In genomic region chr4:154864961-154865760, GRCm38 (mm10) we compare ENCODE assay signal across 8 mouse cellular contexts. TPM values are rescaled to one million over a fixed set of nuclear protein-coding genes. Genes with fewer than 3 reads are reported as not detected.
DNase-seq lines count a peak whose midpoint lies in the region; ATAC-seq and TF ChIP-seq lines count a peak whose summit lies in the region.

No protein-coding gene starts in this region.

- peaks cover 2% of the 10 kb centered on the region; the same call in 1 of the 2 replicates for H3K4me1 ChIP-seq in heart, adult 2 months (ENCODE audit: control insufficient read depth, insufficient read depth, low read length)
- H3K4me1 ChIP-seq in MEL (ENCODE audit: control insufficient read depth in 1 of 2, insufficient read depth in 2 of 2, low read length in 2 of 2), result peaks cover 0 to 4% of the 10 kb centered on the region in 2 experiments; a peak in 2 of 4 replicates
- H3K4me1 ChIP-seq in hindbrain, embryonic 12.5 days, result peaks cover 13% of the 10 kb centered on the region
- peaks cover 19% of the 10 kb centered on the region for H3K4me1 ChIP-seq in midbrain, embryonic 13.5 days (replicated peaks)

- WGBS in heart, adult 2 months, result 82% methylated on average over 18 of the region's 18 CpGs
- WGBS in hindbrain, embryonic 12.5 days, result 84% methylated on average over 18 of the region's 18 CpGs
- WGBS in midbrain, embryonic 13.5 days, result 81% methylated on average over 18 of the region's 18 CpGs

- no peak overlapping the region for H3K27ac ChIP-seq in heart, adult 2 months
- H3K27ac ChIP-seq in MEL (ENCODE audit: control insufficient read depth, low read depth, low read length), result no peak overlapping the region
- peak overlapping the region; percentile 79 for H3K27ac ChIP-seq in hindbrain, embryonic 12.5 days
- peak overlapping the region; percentile 79 for H3K27ac ChIP-seq in midbrain, embryonic 13.5 days

- H3K27me3 ChIP-seq in heart, adult 2 months (ENCODE audit: control insufficient read depth, insufficient read depth, low read length), result no peaks in the 10 kb centered on the region
- no peaks in the 10 kb centered on the region; a peak in 1 of 4 replicates for H3K27me3 ChIP-seq in MEL (ENCODE audit: control insufficient read depth in 1 of 2, insufficient read depth in 2 of 2, low read length in 2 of 2)
- peaks cover 14% of the 10 kb centered on the region for H3K27me3 ChIP-seq in hindbrain, embryonic 12.5 days
- H3K27me3 ChIP-seq in midbrain, embryonic 13.5 days, result peaks cover 22% of the 10 kb centered on the region

- peak overlapping the region; percentile 54 for H3K4me2 ChIP-seq in hindbrain, embryonic 12.5 days (replicated peaks)
- peak overlapping the region; percentile 55 for H3K4me2 ChIP-seq in midbrain, embryonic 13.5 days (replicated peaks)

- no peaks in the 10 kb centered on the region for H3K9me3 ChIP-seq in MEL (replicated peaks; ENCODE audit: insufficient read depth, low read length)
- no peaks in the 10 kb centered on the region for H3K9me3 ChIP-seq in hindbrain, embryonic 12.5 days (replicated peaks)
- H3K9me3 ChIP-seq in midbrain, embryonic 13.5 days, result no peaks in the 10 kb centered on the region

- no peaks in the 10 kb centered on the region for H3K79me2 ChIP-seq in heart, adult 2 months (replicated peaks; ENCODE audit: control insufficient read depth, insufficient read depth, low read length)
- no peaks in the 10 kb centered on the region for H3K79me2 ChIP-seq in MEL (ENCODE audit: control insufficient read depth, insufficient read depth, low read length, poor library complexity)

- H3K36me3 ChIP-seq in heart, adult 2 months (ENCODE audit: control insufficient read depth, insufficient read depth, low read length), result no peaks in the 10 kb centered on the region
- no peaks in the 10 kb centered on the region for H3K36me3 ChIP-seq in MEL (ENCODE audit: control insufficient read depth in 1 of 2, insufficient read depth in 2 of 2, low read length in 2 of 2)
- H3K36me3 ChIP-seq in hindbrain, embryonic 12.5 days, result no peaks in the 10 kb centered on the region
- H3K36me3 ChIP-seq in midbrain, embryonic 13.5 days, result no peaks in the 10 kb centered on the region

- peak; percentile 89 for DNase-seq in heart, adult 11 months
- DNase-seq in heart, adult 2 months, result no peak
- no peak for DNase-seq in MEL (ENCODE audit: low read depth, low spot score)
- DNase-seq in adrenal gland, postnatal 14 days, result no peak
- DNase-seq in T-cell, adult 2 months (ENCODE audit: low spot score), result no peak

- 0 out of 2 replicates have a peak, but pooled peaks have one; percentile 27 for ATAC-seq in hindbrain, embryonic 12.5 days (ENCODE audit: low FRiP score)
- peak; percentile 49 for ATAC-seq in midbrain, embryonic 13.5 days
- no peak for ATAC-seq in granulocyte monocyte progenitor cell, adult 5-6 weeks (replicated peaks; ENCODE audit: poor library complexity, severe bottlenecking)

- no peak for TF ChIP-seq RAD21 in MEL (IDR thresholded peaks at IDR 0.05; ENCODE audit: low read depth, low read length)

- TF ChIP-seq POLR2A in heart, adult 2 months (IDR thresholded peaks at IDR 0.05; ENCODE audit: insufficient read depth, low read depth, low read length), result no peak
- no peak for TF ChIP-seq POLR2A in MEL (IDR thresholded peaks at IDR 0.05; ENCODE audit: control insufficient read depth in 1 of 2, insufficient read depth in 1 of 2, low read depth in 1 of 2, low read length in 2 of 2, poor library complexity in 1 of 2)

- H3K4me3 ChIP-seq in heart, adult 2 months, result no peak overlapping the region
- no peak overlapping the region for H3K4me3 ChIP-seq in MEL (ENCODE audit: control insufficient read depth in 1 of 2, insufficient read depth in 1 of 2, low read depth in 2 of 2, low read length in 2 of 2)
- no peak overlapping the region for H3K4me3 ChIP-seq in hindbrain, embryonic 12.5 days
- H3K4me3 ChIP-seq in midbrain, embryonic 13.5 days (replicated peaks), result peak overlapping the region; percentile 45; the same call in 1 of the 2 replicates

- no peak for TF ChIP-seq EP300 in heart, adult 2 months (IDR thresholded peaks at IDR 0.05; ENCODE audit: insufficient read depth, low read depth, low read length)
- no peak for TF ChIP-seq EP300 in MEL (IDR thresholded peaks at IDR 0.05; ENCODE audit: low read depth in 1 of 2, low read length in 2 of 2)

- intact Hi-C loops in heart, adult 2 months (cut with DNase I), result no loop called here

- no peak overlapping the region for H3K9ac ChIP-seq in heart, adult 2 months (ENCODE audit: low read depth, low read length)
- peak overlapping the region; percentile 46; the same call in 1 of the 2 replicates for H3K9ac ChIP-seq in MEL (ENCODE audit: control insufficient read depth, low read depth, low read length, poor library complexity, severe bottlenecking)
- peak overlapping the region; percentile 62 for H3K9ac ChIP-seq in hindbrain, embryonic 12.5 days
- H3K9ac ChIP-seq in midbrain, embryonic 13.5 days (replicated peaks), result peak overlapping the region; percentile 69

- TF ChIP-seq CTCF in heart, adult 2 months (IDR thresholded peaks at IDR 0.05), result no peak
- no peak for TF ChIP-seq CTCF in MEL (IDR thresholded peaks at IDR 0.05 in 2 of 3, conservative IDR thresholded peaks at IDR 0.05 in 1 of 3; ENCODE audit: control insufficient read depth in 1 of 3, insufficient read depth in 1 of 3, low read depth in 2 of 3, low read length in 3 of 3, poor library complexity in 1 of 3, severe bottlenecking in 1 of 3)

TF ChIP-seq in MEL, 35 proteins besides CTCF, POLR2A, EP300 and RAD21:
- TF ChIP-seq MYB (IDR thresholded peaks at IDR 0.05; ENCODE audit: low read depth, low read length) (no peak), NRF1 (IDR thresholded peaks at IDR 0.05; ENCODE audit: insufficient read depth, low read depth, low read length, poor library complexity, severe bottlenecking) (no peak)

RNA-seq across cellular contexts. Expression of gene Mmel1, which starts 4.2 kb away (rescaled TPM):
- not detected for total RNA-seq in heart, adult 2 months (2021)
- polyA plus RNA-seq in heart, adult 2 months (2012; rRNA removed), result 0.16 TPM in 1 of 2 replicates, not detected in the other
- total RNA-seq in MEL (2012; rRNA removed), result 0.08 TPM in 1 of 2 replicates, not detected in the other
- under 1 TPM in 1 of 2 experiments, not detected in 1; 0.07 TPM for polyA plus RNA-seq in MEL (2012; ENCODE audit: insufficient read depth in 1 of 2, insufficient read length in 2 of 2, low read depth in 1 of 2, low replicate concordance in 2 of 2, missing spikeins in 1 of 2)
- polyA plus RNA-seq in hindbrain, embryonic 12.5 days (2016; fragmentation: Nextera tagmentation; extraction: Ambion mirVana), result 0.40 and 0.41 TPM in 2 replicates
- polyA plus RNA-seq in midbrain, embryonic 13.5 days (2015; fragmentation: Nextera tagmentation; extraction: Ambion mirVana), result 0.32 and 0.35 TPM in 2 replicates
- 0.68 and 1.6 TPM in 2 replicates for total RNA-seq in adrenal gland, postnatal 14 days (2021)
- total RNA-seq in granulocyte monocyte progenitor cell, adult 5-6 weeks (2014; fragmentation: Nextera tagmentation), result not detected in 2 replicates
- total RNA-seq in granulocyte monocyte progenitor cell, adult 5-6 weeks (2017), result not detected in 2 replicates

RNA-seq across cellular contexts. Expression of gene Ttc34, which starts 27.9 kb away (rescaled TPM):
- under 1 TPM; 0.09 to 0.10 TPM for total RNA-seq in heart, adult 2 months (2021)
- polyA plus RNA-seq in heart, adult 2 months (2012; rRNA removed), result 0.12 and 0.31 TPM in 2 replicates
- not detected in 2 replicates for total RNA-seq in MEL (2012; rRNA removed)
- not detected for polyA plus RNA-seq in MEL (2012; ENCODE audit: insufficient read depth in 1 of 2, insufficient read length in 2 of 2, low read depth in 1 of 2, low replicate concordance in 2 of 2, missing spikeins in 1 of 2)
- polyA plus RNA-seq in hindbrain, embryonic 12.5 days (2016; fragmentation: Nextera tagmentation; extraction: Ambion mirVana), result 0.27 and 0.72 TPM in 2 replicates
- 0.62 and 0.70 TPM in 2 replicates for polyA plus RNA-seq in midbrain, embryonic 13.5 days (2015; fragmentation: Nextera tagmentation; extraction: Ambion mirVana)
- 0.15 and 0.19 TPM in 2 replicates for total RNA-seq in adrenal gland, postnatal 14 days (2021)
- 0.17 TPM in 1 of 2 replicates, not detected in the other for total RNA-seq in granulocyte monocyte progenitor cell, adult 5-6 weeks (2014; fragmentation: Nextera tagmentation)
- not detected in 2 replicates for total RNA-seq in granulocyte monocyte progenitor cell, adult 5-6 weeks (2017)

RNA-seq across cellular contexts. Expression of gene Fam213b, which starts 33.8 kb away (rescaled TPM):
- total RNA-seq in heart, adult 2 months (2021), result 10 to 100 TPM; 77.1 to 95.9 TPM
- 77.3 and 110 TPM in 2 replicates for polyA plus RNA-seq in heart, adult 2 months (2012; rRNA removed)
- not detected in 2 replicates for total RNA-seq in MEL (2012; rRNA removed)
- polyA plus RNA-seq in MEL (2012; ENCODE audit: insufficient read depth in 1 of 2, insufficient read length in 2 of 2, low read depth in 1 of 2, low replicate concordance in 2 of 2, missing spikeins in 1 of 2), result not detected
- 38.0 and 40.2 TPM in 2 replicates for polyA plus RNA-seq in hindbrain, embryonic 12.5 days (2016; fragmentation: Nextera tagmentation; extraction: Ambion mirVana)
- polyA plus RNA-seq in midbrain, embryonic 13.5 days (2015; fragmentation: Nextera tagmentation; extraction: Ambion mirVana), result 43.4 and 46.9 TPM in 2 replicates
- total RNA-seq in adrenal gland, postnatal 14 days (2021), result 51.9 and 52.6 TPM in 2 replicates
- total RNA-seq in granulocyte monocyte progenitor cell, adult 5-6 weeks (2014; fragmentation: Nextera tagmentation), result 6.9 and 8.5 TPM in 2 replicates
- 2.9 and 6.7 TPM in 2 replicates for total RNA-seq in granulocyte monocyte progenitor cell, adult 5-6 weeks (2017)

Comparison
In these comparisons a context has a peak if more than half of its experiments do, and no peak if none do; other contexts are left out.
1. H3K27ac ChIP-seq: peak in hindbrain, embryonic 12.5 days (single experiment) and midbrain, embryonic 13.5 days (single experiment); none in heart, adult 2 months (single experiment) and MEL (single experiment).